Comparison of ENCODE assay signal across 8 mouse cellular contexts in genomic region chr1:192090689-192091567, GRCm38 (mm10). TPM values are rescaled to one million over a fixed set of nuclear protein-coding genes. Genes with fewer than 3 reads are reported as not detected.
DNase-seq lines count a peak whose midpoint lies in the region; ATAC-seq lines count a peak whose summit lies in the region.

No protein-coding gene starts in this region.

- H3K27ac ChIP-seq in hindbrain, embryonic 12.5 days = no peak overlapping the region
- no peak overlapping the region for H3K27ac ChIP-seq in hindbrain, embryonic 11.5 days (ENCODE audit: low read depth, low read length)
- no peak overlapping the region for H3K27ac ChIP-seq in brown adipose tissue, adult 24 weeks (replicated peaks; ENCODE audit: low read depth, low read length)
- peak overlapping the region; percentile 91 for H3K27ac ChIP-seq in liver, embryonic 12.5 days

- H3K9me3 ChIP-seq in hindbrain, embryonic 12.5 days (replicated peaks) = no peaks in the 10 kb centered on the region
- H3K9me3 ChIP-seq in hindbrain, embryonic 11.5 days (ENCODE audit: control insufficient read depth, low read length) = no peaks in the 10 kb centered on the region
- H3K9me3 ChIP-seq in liver, embryonic 12.5 days (replicated peaks) = no peaks in the 10 kb centered on the region

- no peak for DNase-seq in hindbrain, embryonic 11.5 days (ENCODE audit: low spot score)
- peak; percentile 86 for DNase-seq in A20 (ENCODE audit: low read depth, low spot score)
- no peak for DNase-seq in right cerebral cortex, postnatal 14 days
- DNase-seq in adrenal gland, adult 2 months = no peak

- 0 out of 2 replicates have a peak overlapping the region, but pooled peaks have one; percentile 6 for H3K4me3 ChIP-seq in hindbrain, embryonic 12.5 days
- no peak overlapping the region for H3K4me3 ChIP-seq in hindbrain, embryonic 11.5 days (ENCODE audit: low read depth, low read length)
- H3K4me3 ChIP-seq in brown adipose tissue, adult 24 weeks (ENCODE audit: insufficient read depth, low read depth, low read length) = peak overlapping the region; percentile 27
- peak overlapping the region; percentile 79 for H3K4me3 ChIP-seq in liver, embryonic 12.5 days

- peak overlapping the region; percentile 83; the same call in 1 of the 2 replicates for H3K4me2 ChIP-seq in hindbrain, embryonic 12.5 days (replicated peaks)
- no peak overlapping the region for H3K4me2 ChIP-seq in hindbrain, embryonic 11.5 days (replicated peaks; ENCODE audit: low read depth, low read length)
- peak overlapping the region; percentile 97 for H3K4me2 ChIP-seq in liver, embryonic 12.5 days

- no peaks in the 10 kb centered on the region for H3K36me3 ChIP-seq in hindbrain, embryonic 12.5 days
- no peaks in the 10 kb centered on the region for H3K36me3 ChIP-seq in hindbrain, embryonic 11.5 days (ENCODE audit: control insufficient read depth, insufficient read depth, low read length)
- peaks cover 8% of the 10 kb centered on the region; the same call in 1 of the 2 replicates for H3K36me3 ChIP-seq in liver, embryonic 12.5 days

- peaks cover 3% of the 10 kb centered on the region; the same call in 1 of the 2 replicates for H3K4me1 ChIP-seq in hindbrain, embryonic 12.5 days
- H3K4me1 ChIP-seq in hindbrain, embryonic 11.5 days (replicated peaks; ENCODE audit: control insufficient read depth, insufficient read depth, low read length) = no peaks in the 10 kb centered on the region; the same call in 1 of the 2 replicates
- H3K4me1 ChIP-seq in brown adipose tissue, adult 24 weeks (ENCODE audit: control insufficient read depth, insufficient read depth, insufficient read length, low read length) = peaks cover 6% of the 10 kb centered on the region
- peaks cover 45% of the 10 kb centered on the region for H3K4me1 ChIP-seq in liver, embryonic 12.5 days

- peaks cover 33% of the 10 kb centered on the region for H3K27me3 ChIP-seq in hindbrain, embryonic 12.5 days
- peaks cover 13% of the 10 kb centered on the region for H3K27me3 ChIP-seq in hindbrain, embryonic 11.5 days (ENCODE audit: control insufficient read depth, insufficient read depth, low read length)
- H3K27me3 ChIP-seq in liver, embryonic 12.5 days (replicated peaks) = peaks cover 3% of the 10 kb centered on the region; the same call in 1 of the 2 replicates

- no peak for ATAC-seq in hindbrain, embryonic 12.5 days (ENCODE audit: low FRiP score)
- ATAC-seq in hindbrain, embryonic 11.5 days (ENCODE audit: low FRiP score) = no peak
- ATAC-seq in liver, embryonic 12.5 days = no peak
- no peak for ATAC-seq in cerebellum, adult (ENCODE audit: insufficient number of reproducible peaks, low FRiP score, low TSS enrichment)

- 80% methylated on average over 11 of the region's 11 CpGs for WGBS in hindbrain, embryonic 12.5 days
- WGBS in hindbrain, embryonic 11.5 days = 80% methylated on average over 11 of the region's 11 CpGs
- 63% methylated on average over 11 of the region's 11 CpGs for WGBS in liver, embryonic 12.5 days (ENCODE audit: insufficient replicate concordance)

- H3K9ac ChIP-seq in hindbrain, embryonic 12.5 days = no peak overlapping the region
- no peak overlapping the region for H3K9ac ChIP-seq in hindbrain, embryonic 11.5 days (ENCODE audit: low read depth, low read length)
- peak overlapping the region; percentile 91 for H3K9ac ChIP-seq in liver, embryonic 12.5 days

RNA-seq across cellular contexts. Expression of gene Traf5, which starts 1.4 kb away (rescaled TPM):
- 4.1 and 5.3 TPM in 2 replicates for polyA plus RNA-seq in hindbrain, embryonic 12.5 days (2016; fragmentation: Nextera tagmentation; extraction: Ambion mirVana)
- polyA plus RNA-seq in hindbrain, embryonic 11.5 days (2014; fragmentation: Nextera tagmentation; extraction: Ambion mirVana) = 4.5 and 5.9 TPM in 2 replicates
- polyA plus RNA-seq in brown adipose tissue, adult 24 weeks (2012; ENCODE audit: insufficient read depth, insufficient read length, missing spikeins) = 1.5 and 3.1 TPM in 2 replicates
- 9.9 and 11.2 TPM in 2 replicates for polyA plus RNA-seq in liver, embryonic 12.5 days (2016; fragmentation: Nextera tagmentation; extraction: Ambion mirVana)
- total RNA-seq in adrenal gland, adult 2 months (2021) = 10 to 100 TPM in 1 of 2 experiments, 1 to 10 TPM in 1; 2.9 to 10.3 TPM
- polyA plus RNA-seq in adrenal gland, adult 2 months (2012; rRNA removed) = 1.7 and 2.0 TPM in 2 replicates

RNA-seq across cellular contexts. Expression of gene Rcor3, which starts 46.9 kb away (rescaled TPM):
- polyA plus RNA-seq in hindbrain, embryonic 12.5 days (2016; fragmentation: Nextera tagmentation; extraction: Ambion mirVana) = 28.3 and 32.6 TPM in 2 replicates
- polyA plus RNA-seq in hindbrain, embryonic 11.5 days (2014; fragmentation: Nextera tagmentation; extraction: Ambion mirVana) = 20.3 and 22.2 TPM in 2 replicates
- polyA plus RNA-seq in brown adipose tissue, adult 24 weeks (2012; ENCODE audit: insufficient read depth, insufficient read length, missing spikeins) = 16.6 and 19.4 TPM in 2 replicates
- polyA plus RNA-seq in liver, embryonic 12.5 days (2016; fragmentation: Nextera tagmentation; extraction: Ambion mirVana) = 10.8 and 11.8 TPM in 2 replicates
- 10 to 100 TPM; 20.7 to 23.8 TPM for total RNA-seq in adrenal gland, adult 2 months (2021)
- 36.9 and 41.5 TPM in 2 replicates for polyA plus RNA-seq in adrenal gland, adult 2 months (2012; rRNA removed)
